Mouse (Mus musculus) hindbrain, embryonic 15.5 days (tissue): Measurements from ENCODE around the gene Tnrc6b. TPM values are rescaled to one million over a fixed set of nuclear protein-coding genes. Genes with fewer than 3 reads are reported as not detected.
"Not testable (repeated sequence)": the region's sequence is repeated elsewhere in the genome, so short reads cannot be mapped to it uniquely, and the experiment has no call there.

Experiments
- ATAC-seq: fragments of 200-750 bp; cut with Nextera tagmentation; 2 replicates; pipeline ENCODE4 v1.8.0; 2017; ENCODE audit warnings: low read depth, moderate number of reproducible peaks, moderate TSS enrichment; ENCODE audit not compliant: low FRiP score
- H3K27ac ChIP-seq: fragments of 300-500 bp; sonication (generic); replicated peaks from 2 replicates; pipeline ENCODE4 v1.5.1; 2015; ENCODE audit warnings: mild to moderate bottlenecking, inconsistent platforms
- H3K27me3 ChIP-seq: fragments of 300-500 bp; sonication (generic); 2 replicates; pipeline ENCODE4 v1.6.1; 2015; ENCODE audit warnings: control low read depth, inconsistent platforms
- H3K36me3 ChIP-seq: fragments of 300-500 bp; sonication (generic); 2 replicates; pipeline ENCODE4 v1.6.1; 2015; ENCODE audit warnings: control low read depth, inconsistent platforms
- H3K4me1 ChIP-seq: fragments of 300-500 bp; sonication (generic); replicated peaks from 2 replicates; pipeline ENCODE4 v1.6.1; 2015; ENCODE audit warnings: control low read depth, inconsistent platforms
- H3K4me2 ChIP-seq: fragments of 300-500 bp; sonication (generic); 2 replicates; pipeline ENCODE4 v1.6.1; 2015; ENCODE audit warnings: moderate library complexity, mild to moderate bottlenecking, inconsistent platforms
- H3K4me3 ChIP-seq: fragments of 300-500 bp; sonication (generic); 2 replicates; pipeline ENCODE4 v1.5.1; 2015; ENCODE audit warnings: mild to moderate bottlenecking, inconsistent platforms
- H3K9ac ChIP-seq: fragments of 300-500 bp; sonication (generic); 2 replicates; pipeline ENCODE4 v1.6.1; 2015; ENCODE audit warnings: inconsistent platforms
- H3K9me3 ChIP-seq: fragments of 300-500 bp; sonication (generic); 2 replicates; pipeline ENCODE4 v1.6.1; 2016; ENCODE audit warnings: control low read depth, inconsistent platforms
- WGBS: fragments of 180-500 bp; shearing (Covaris S2); methylation state at CpG from one replicate; pipeline ENCODE4 v1.1.7; 2015; 5-methylcytosine and 5-hydroxymethylcytosine counted together
- polyA plus RNA-seq: library from polyadenylated mRNA; unstranded; fragments of >200 nt; fragmentation: Nextera tagmentation; extraction: Ambion mirVana; gene quantifications from 2 replicates; pipeline ENCODE4 v1.2.1, GENCODE M21; 2015

Gene Tnrc6b
- polyA plus RNA-seq, 1 experiment from 2014 or later, result 31.7 TPM

- Histone ChIP-seq H3K27me3 (no peaks in the 10 kb centered on the region), H3K27ac (no peak overlapping the region), H3K4me1 (no peaks in the 10 kb centered on the region), H3K9me3 (no peaks in the 10 kb centered on the region), H3K36me3 (peaks cover 86% of the 10 kb centered on the region), H3K4me2 (no peak overlapping the region), H3K4me3 (no peak overlapping the region), H3K9ac (no peak overlapping the region)
- ATAC-seq, result no peak
- WGBS, result 75% methylated on average over 2 of the region's 2 CpGs
Measured at GRCm38 (mm10) chr15:80915850-80916249, 204.7 kb downstream of the Tnrc6b start.

DNA sequence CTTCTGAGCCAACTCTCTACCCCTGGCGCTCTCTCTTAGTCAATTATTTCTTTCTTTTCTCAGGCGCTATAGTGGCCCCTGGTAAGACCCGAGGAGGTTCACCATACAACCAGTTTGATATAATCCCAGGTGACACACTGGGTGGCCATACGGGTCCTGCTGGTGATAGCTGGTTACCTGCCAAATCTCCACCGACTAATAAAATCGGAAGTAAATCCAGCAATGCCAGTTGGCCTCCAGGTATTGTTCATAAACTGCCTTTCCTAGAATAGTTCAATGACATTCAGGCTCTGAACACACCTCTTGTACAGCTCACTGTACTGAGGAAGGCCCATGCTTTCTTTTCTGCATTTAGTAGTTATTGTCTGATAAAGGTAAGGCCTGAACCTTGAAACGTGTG is 205.5 kb downstream of the Tnrc6b start:
- no peaks in the 10 kb centered on the region for H3K4me1 ChIP-seq
- no peaks in the 10 kb centered on the region for H3K9me3 ChIP-seq
- WGBS, result 90% methylated on average over 7 of the region's 7 CpGs
- no peak overlapping the region for H3K4me3 ChIP-seq
- peaks cover 85% of the 10 kb centered on the region for H3K36me3 ChIP-seq
- H3K4me2 ChIP-seq, result no peak overlapping the region
- no peak overlapping the region for H3K27ac ChIP-seq
- no peak overlapping the region for H3K9ac ChIP-seq
- H3K27me3 ChIP-seq, result no peaks in the 10 kb centered on the region
- ATAC-seq, result no peak

DNA sequence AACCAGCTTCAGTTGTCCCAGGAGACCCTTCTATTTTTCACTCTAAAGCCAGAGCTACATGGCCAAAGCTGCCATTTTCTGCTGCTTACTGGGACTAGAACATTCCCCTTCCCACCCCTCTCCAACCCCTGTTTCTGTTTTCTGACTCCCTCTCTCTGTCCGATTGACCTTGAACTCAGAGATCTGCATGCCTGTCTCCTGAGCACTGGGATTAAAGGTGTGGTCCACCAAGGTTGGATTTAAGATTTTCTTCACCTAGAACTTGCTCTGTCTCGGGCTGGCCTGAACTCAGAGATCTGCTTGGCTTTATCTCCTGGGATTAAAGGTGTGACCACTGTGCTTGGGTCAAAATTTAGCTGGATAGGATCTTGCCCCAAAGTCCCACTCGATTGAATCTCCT is 209.2 kb downstream of the Tnrc6b start:
- H3K27ac ChIP-seq, result no peak overlapping the region
- no peak overlapping the region for H3K9ac ChIP-seq
- H3K4me3 ChIP-seq, result no peak overlapping the region
- no peak overlapping the region for H3K4me2 ChIP-seq
- H3K36me3 ChIP-seq, result peaks cover 79% of the 10 kb centered on the region
- H3K27me3 ChIP-seq, result no peaks in the 10 kb centered on the region
- 96% methylated on average over 3 of the region's 3 CpGs for WGBS
- ATAC-seq, result no peak
- no peaks in the 10 kb centered on the region for H3K4me1 ChIP-seq
- no peaks in the 10 kb centered on the region for H3K9me3 ChIP-seq

DNA sequence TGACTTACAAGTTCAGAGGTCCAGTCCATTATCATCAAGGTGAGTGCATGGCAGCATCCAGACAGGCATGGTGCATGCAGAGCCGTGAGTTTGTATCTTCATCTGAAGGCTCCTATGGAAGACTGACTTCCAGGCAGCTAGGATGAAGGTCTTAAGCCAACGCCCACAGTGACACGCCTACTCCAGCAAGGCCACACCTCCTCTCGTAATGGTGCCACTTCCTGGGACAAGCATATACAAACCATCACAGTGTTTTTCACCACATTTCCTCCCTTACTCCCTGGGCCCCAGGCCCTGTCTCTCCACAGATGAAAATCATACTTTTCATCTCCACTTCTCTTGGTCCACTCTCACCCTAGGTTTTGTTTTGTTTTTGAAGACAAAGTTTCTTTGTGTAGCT is 210.7 kb downstream of the Tnrc6b start:
- Histone ChIP-seq H3K4me3 (no peak overlapping the region), H3K4me2 (no peak overlapping the region), H3K36me3 (peaks cover 80% of the 10 kb centered on the region), H3K27ac (no peak overlapping the region), H3K9me3 (no peaks in the 10 kb centered on the region), H3K4me1 (no peaks in the 10 kb centered on the region), H3K9ac (no peak overlapping the region), H3K27me3 (no peaks in the 10 kb centered on the region)
- no peak for ATAC-seq
- 84% methylated on average over 4 of the region's 4 CpGs for WGBS

GRCm38 (mm10) chr15:80924211-80924610 is 213.1 kb downstream of the Tnrc6b start:
- H3K27me3 ChIP-seq, result no peaks in the 10 kb centered on the region
- H3K4me3 ChIP-seq, result no peak overlapping the region
- H3K4me1 ChIP-seq, result no peaks in the 10 kb centered on the region
- WGBS, result 95% methylated on average over 2 of the region's 2 CpGs
- no peak overlapping the region for H3K4me2 ChIP-seq
- peaks cover 77% of the 10 kb centered on the region for H3K36me3 ChIP-seq
- no peaks in the 10 kb centered on the region for H3K9me3 ChIP-seq
- ATAC-seq, result no peak
- no peak overlapping the region for H3K27ac ChIP-seq
- H3K9ac ChIP-seq, result no peak overlapping the region

DNA sequence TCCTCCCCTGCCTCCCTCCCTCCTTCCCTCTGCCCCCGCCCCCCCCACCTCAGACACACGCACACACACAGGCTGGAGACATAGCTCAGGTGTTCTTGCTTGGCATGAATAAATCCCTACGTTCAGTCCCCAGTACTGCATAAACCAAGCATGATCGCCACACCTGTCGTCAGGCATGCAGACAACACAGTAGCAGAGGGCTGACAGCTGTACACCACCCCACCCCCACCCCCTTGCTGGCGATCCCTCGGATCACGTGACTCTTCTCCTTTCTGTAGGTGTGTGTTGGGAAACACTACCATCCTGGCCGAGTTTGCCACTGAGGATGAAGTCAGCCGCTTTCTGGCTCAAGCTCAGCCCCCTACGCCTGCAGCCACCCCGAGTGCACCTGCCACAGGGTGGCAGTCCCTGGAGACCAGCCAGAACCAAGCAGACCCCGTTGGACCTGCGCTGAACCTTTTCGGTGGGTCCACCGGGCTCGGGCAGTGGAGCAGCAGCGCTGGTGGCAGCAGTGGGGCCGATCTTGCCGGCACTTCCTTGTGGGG is 217.8 kb downstream of the Tnrc6b start:
- WGBS, result 86% methylated on average over 20 of the region's 20 CpGs
- Histone ChIP-seq H3K9me3 (no peaks in the 10 kb centered on the region), H3K9ac (no peak overlapping the region), H3K27me3 (no peaks in the 10 kb centered on the region), H3K27ac (no peak overlapping the region), H3K4me2 (no peak overlapping the region), H3K36me3 (peaks cover 62% of the 10 kb centered on the region), H3K4me3 (no peak overlapping the region), H3K4me1 (no peaks in the 10 kb centered on the region)
- ATAC-seq, result no peak

DNA sequence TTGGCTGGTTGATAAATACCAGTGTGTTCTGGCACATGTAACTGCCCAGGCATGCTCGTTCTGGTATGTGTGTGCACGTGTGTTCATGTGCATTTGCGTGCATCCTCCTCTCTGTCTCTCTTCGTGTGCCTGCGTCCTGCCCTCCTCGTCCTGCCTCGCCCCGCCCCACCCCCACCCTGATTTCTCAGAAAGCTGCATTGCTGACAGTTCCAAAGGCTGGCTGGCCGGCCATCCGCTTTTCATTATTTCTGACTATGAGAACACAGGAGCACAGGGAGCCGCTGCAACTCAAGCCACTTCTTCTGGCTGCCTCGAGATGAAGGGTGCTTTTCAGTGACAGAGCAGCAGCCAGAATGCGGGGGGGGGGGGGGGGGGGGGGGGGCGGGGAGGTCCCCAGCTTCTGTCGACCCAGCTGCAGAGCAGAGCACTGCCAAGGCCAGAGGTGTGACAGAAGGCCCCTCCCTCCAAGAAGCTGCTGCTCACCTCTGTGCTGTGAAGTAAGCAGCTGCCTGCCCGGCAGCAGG is 219.0 kb downstream of the Tnrc6b start:
- Histone ChIP-seq H3K4me1 (no peaks in the 10 kb centered on the region), H3K27me3 (no peaks in the 10 kb centered on the region), H3K4me2 (no peak overlapping the region), H3K4me3 (no peak overlapping the region), H3K36me3 (peaks cover 57% of the 10 kb centered on the region), H3K9me3 (no peaks in the 10 kb centered on the region), H3K9ac (no peak overlapping the region), H3K27ac (no peak overlapping the region)
- ATAC-seq, result no peak
- WGBS, result 32% methylated on average over 15 of the region's 16 CpGs

GRCm38 (mm10) chr15:80930676-80931320 is 219.7 kb downstream of the Tnrc6b start:
- not testable (repeated sequence) for H3K4me2 ChIP-seq, H3K9me3 ChIP-seq, H3K4me1 ChIP-seq, ATAC-seq, H3K27me3 ChIP-seq, H3K4me3 ChIP-seq, H3K27ac ChIP-seq, H3K9ac ChIP-seq
- 90% methylated on average over 23 of the region's 23 CpGs for WGBS
- H3K36me3 ChIP-seq, result peaks cover 54% of the 10 kb centered on the region

GRCm38 (mm10) chr15:80931345-80931960 is 220.3 kb downstream of the Tnrc6b start:
- Histone ChIP-seq H3K4me1 (no peaks in the 10 kb centered on the region), H3K27ac (no peak overlapping the region), H3K9me3 (no peaks in the 10 kb centered on the region), H3K4me3 (no peak overlapping the region), H3K36me3 (peaks cover 47% of the 10 kb centered on the region), H3K4me2 (no peak overlapping the region), H3K27me3 (no peaks in the 10 kb centered on the region), H3K9ac (no peak overlapping the region)
- no peak for ATAC-seq
- WGBS, result 94% methylated on average over 9 of the region's 9 CpGs

GRCm38 (mm10) chr15:80934841-80935240 is 223.7 kb downstream of the Tnrc6b start:
- Histone ChIP-seq H3K9ac (no peak overlapping the region), H3K27me3 (no peaks in the 10 kb centered on the region), H3K36me3 (peaks cover 25% of the 10 kb centered on the region), H3K4me1 (no peaks in the 10 kb centered on the region), H3K4me3 (no peak overlapping the region), H3K9me3 (no peaks in the 10 kb centered on the region), H3K4me2 (no peak overlapping the region), H3K27ac (no peak overlapping the region)
- 94% methylated on average over 5 of the region's 5 CpGs for WGBS
- ATAC-seq, result no peak

GRCm38 (mm10) chr15:80936686-80937085 is 225.6 kb downstream of the Tnrc6b start:
- peaks cover 19% of the 10 kb centered on the region for H3K36me3 ChIP-seq
- H3K9ac ChIP-seq, result no peak overlapping the region
- H3K27me3 ChIP-seq, result no peaks in the 10 kb centered on the region
- H3K4me2 ChIP-seq, result no peak overlapping the region
- H3K27ac ChIP-seq, result no peak overlapping the region
- no peaks in the 10 kb centered on the region for H3K4me1 ChIP-seq
- ATAC-seq, result no peak
- WGBS, result 74% methylated on average over 3 of the region's 3 CpGs
- no peaks in the 10 kb centered on the region for H3K9me3 ChIP-seq
- H3K4me3 ChIP-seq, result no peak overlapping the region

DNA sequence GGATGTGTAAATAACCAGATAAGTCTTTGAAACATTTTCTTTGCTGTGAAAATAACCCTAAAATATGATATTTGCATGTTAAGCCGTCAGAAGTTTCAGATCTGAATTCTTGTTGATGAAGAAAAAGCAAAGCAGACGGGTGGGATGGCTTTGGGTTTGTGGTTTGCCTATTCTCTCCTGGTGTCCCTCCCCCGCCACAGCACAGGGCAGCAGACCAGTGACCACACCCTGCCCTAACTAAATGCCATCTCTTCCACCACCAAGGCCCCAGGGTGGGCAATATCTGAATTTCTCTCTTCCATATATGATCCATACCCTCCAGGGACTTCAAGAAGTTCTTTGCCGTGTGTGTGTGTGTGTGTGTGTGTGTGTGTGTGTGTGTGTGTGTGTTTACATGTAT is 227.5 kb downstream of the Tnrc6b start:
- H3K4me2 ChIP-seq, result no peak overlapping the region
- no peak overlapping the region for H3K27ac ChIP-seq
- no peaks in the 10 kb centered on the region for H3K27me3 ChIP-seq
- no peak overlapping the region for H3K9ac ChIP-seq
- H3K9me3 ChIP-seq, result no peaks in the 10 kb centered on the region
- 87% methylated on average over 4 of the region's 4 CpGs for WGBS
- no peaks in the 10 kb centered on the region for H3K4me1 ChIP-seq
- no peak for ATAC-seq
- H3K36me3 ChIP-seq, result 0 out of 2 replicates have a peak, but pooled peaks cover 10% of the 10 kb centered on the region
- no peak overlapping the region for H3K4me3 ChIP-seq
